Mouse (Mus musculus) cortical plate, adult 2 months (tissue): Measurements from ENCODE around the gene Cct8.

ENCODE experiments used
- CTCF ChIP-seq: fragments of 200-500 bp; IDR thresholded peaks from 2 replicates; pipeline ENCODE4 v1.5.1; 2011; ENCODE audit warnings: mild to moderate bottlenecking, control low read depth, low read length; ENCODE audit not compliant: insufficient read depth; ENCODE audit errors: extremely low read depth
- POLR2A ChIP-seq: fragments of 200-500 bp; IDR thresholded peaks from 2 replicates; pipeline ENCODE4 v1.6.1; 2011; ENCODE audit warnings: mild to moderate bottlenecking, low read length, control low read depth; ENCODE audit not compliant: insufficient read depth; ENCODE audit errors: extremely low read depth

GRCm38 (mm10) chr16:87528755-87529154 is 33.1 kb upstream of the Cct8 start:
- no peak for TF ChIP-seq POLR2A
- TF ChIP-seq CTCF, result no peak
